Comparison of ENCODE assay signal across 21 mouse cellular contexts in genomic region chr3:93050182-93050581, GRCm38 (mm10). TPM values are rescaled to one million over a fixed set of nuclear protein-coding genes. Genes with fewer than 3 reads are reported as not detected.
"Had no signal": no experiment of that assay in that cellular context is flagged by ENCODE, and none has a peak within 500 bp of the region (broad histone marks: within the 10 kb centered on the region; RNA-seq: fewer than 3 reads in every experiment).

No protein-coding gene starts in this region.

- H3K9me3 ChIP-seq: lung, embryonic 15.5 days; midbrain, embryonic 10.5 days; midbrain, embryonic 12.5 days; neural tube, embryonic 12.5 days; stomach, embryonic 15.5 days had no signal

- DNase-seq: liver, postnatal 0 days; lung, adult 2 months; lung, postnatal 14 days; lung, postnatal 4 days; midbrain, embryonic 14.5 days; right cerebral cortex, postnatal 14 days; thymus, adult 2 months; thymus, postnatal 25 days; thymus, postnatal 4 days had no signal

- H3K9ac ChIP-seq: liver, postnatal 0 days; lung, embryonic 15.5 days; midbrain, embryonic 12.5 days; neural tube, embryonic 12.5 days; stomach, embryonic 15.5 days had no signal

- H3K4me3 ChIP-seq: lung, embryonic 15.5 days; midbrain, embryonic 10.5 days; midbrain, embryonic 12.5 days; neural tube, embryonic 12.5 days; stomach, embryonic 15.5 days had no signal

- H3K27me3 ChIP-seq: lung, embryonic 15.5 days; midbrain, embryonic 12.5 days; neural tube, embryonic 12.5 days; stomach, embryonic 15.5 days had no signal

- H3K27ac ChIP-seq: lung, embryonic 15.5 days; midbrain, embryonic 10.5 days; midbrain, embryonic 12.5 days; neural tube, embryonic 12.5 days; stomach, embryonic 15.5 days; stomach, postnatal 0 days had no signal

- ATAC-seq: liver, postnatal 0 days; lung, postnatal 0 days had no signal

- H3K36me3 ChIP-seq: lung, embryonic 15.5 days; midbrain, embryonic 10.5 days; midbrain, embryonic 12.5 days; neural tube, embryonic 12.5 days; stomach, embryonic 15.5 days had no signal

- H3K4me1 ChIP-seq: lung, embryonic 15.5 days; midbrain, embryonic 10.5 days; midbrain, embryonic 12.5 days; neural tube, embryonic 12.5 days; stomach, embryonic 15.5 days had no signal

- H3K4me2 ChIP-seq: lung, embryonic 15.5 days; midbrain, embryonic 12.5 days; neural tube, embryonic 12.5 days; stomach, embryonic 15.5 days had no signal

RNA-seq across cellular contexts. Expression of gene Gm4858, which starts 18.4 kb away (rescaled TPM):
- polyA plus RNA-seq: liver, postnatal 0 days; lung, adult 2 months; lung, embryonic 15.5 days; lung, postnatal 0 days; midbrain, embryonic 10.5 days; midbrain, embryonic 12.5 days; midbrain, embryonic 14.5 days; midbrain, postnatal 0 days; neural tube, embryonic 12.5 days; neural tube, embryonic 14.5 days; spleen, adult 2 months; stomach, embryonic 15.5 days; testis, adult 2 months; urinary bladder, adult 2 months had no signal

RNA-seq across cellular contexts. Expression of gene Lce1m, which starts 31.3 kb away (rescaled TPM):
- polyA plus RNA-seq: liver, postnatal 0 days; lung, embryonic 15.5 days; lung, postnatal 0 days; midbrain, embryonic 10.5 days; midbrain, embryonic 12.5 days; midbrain, embryonic 14.5 days; midbrain, postnatal 0 days; neural tube, embryonic 12.5 days; neural tube, embryonic 14.5 days; spleen, adult 2 months; stomach, embryonic 15.5 days; testis, adult 2 months; urinary bladder, adult 2 months had no signal

RNA-seq across cellular contexts. Expression of gene Crct1, which starts 34.7 kb away (rescaled TPM):
- polyA plus RNA-seq: liver, postnatal 0 days; lung, embryonic 15.5 days; lung, postnatal 0 days; spleen, adult 2 months; testis, adult 2 months; urinary bladder, adult 2 months had no signal

RNA-seq across cellular contexts. Expression of gene Lce3f, which starts 58.2 kb away (rescaled TPM):
- polyA plus RNA-seq: liver, postnatal 0 days; lung, embryonic 15.5 days; lung, postnatal 0 days; midbrain, embryonic 10.5 days; midbrain, embryonic 12.5 days; midbrain, embryonic 14.5 days; midbrain, postnatal 0 days; neural tube, embryonic 12.5 days; neural tube, embryonic 14.5 days; spleen, adult 2 months; testis, adult 2 months; urinary bladder, adult 2 months had no signal
